Mouse (Mus musculus): Measurements from ENCODE around the gene Abr.

Abr gene

GRCm38 (mm10) chr11:76450202-76450561 is 171.9 kb downstream of the Abr start:
- DNase-seq = peak; percentile 64

- DNase-seq = peak; percentile 74
These were observed 172.5 kb downstream of the Abr start for GRCm38 (mm10) chr11:76449520-76450201.

GRCm38 (mm10) chr11:76446251-76446650 is 175.9 kb downstream of the Abr start:
- DNase-seq = peak; percentile 88

- peak; percentile 70 for DNase-seq
These were observed 176.7 kb downstream of the Abr start for GRCm38 (mm10) chr11:76445459-76445858.

GRCm38 (mm10) chr11:76439666-76440065 is 182.4 kb downstream of the Abr start:
- no peak for DNase-seq

GRCm38 (mm10) chr11:76436864-76437437 is 185.2 kb downstream of the Abr start:
- DNase-seq = peak; percentile 78

- DNase-seq = no peak
These were observed 186.1 kb downstream of the Abr start for GRCm38 (mm10) chr11:76436009-76436408.

- DNase-seq = peak; percentile 81
These were observed 192.0 kb downstream of the Abr start for GRCm38 (mm10) chr11:76429966-76430631.

- no peak for DNase-seq
These were observed 192.6 kb downstream of the Abr start for GRCm38 (mm10) chr11:76429556-76429955.

GRCm38 (mm10) chr11:76429046-76429445 is 193.1 kb downstream of the Abr start:
- DNase-seq = peak; percentile 48

GRCm38 (mm10) chr11:76427781-76428180 is 194.3 kb downstream of the Abr start:
- no peak for DNase-seq

GRCm38 (mm10) chr11:76425749-76426148 is 196.4 kb downstream of the Abr start:
- no peak for DNase-seq

- DNase-seq = no peak
These were observed 201.2 kb downstream of the Abr start for GRCm38 (mm10) chr11:76420896-76421295.

- no peak for DNase-seq
These were observed 202.9 kb downstream of the Abr start for GRCm38 (mm10) chr11:76419179-76419578.

GRCm38 (mm10) chr11:76418423-76418822 is 203.7 kb downstream of the Abr start:
- DNase-seq = no peak

- peak; percentile 62 for DNase-seq
These were observed 206.1 kb downstream of the Abr start for GRCm38 (mm10) chr11:76415985-76416384.

GRCm38 (mm10) chr11:76415001-76415400 is 207.1 kb downstream of the Abr start:
- no peak for DNase-seq

- DNase-seq = no peak
These were observed 208.9 kb downstream of the Abr start for GRCm38 (mm10) chr11:76413202-76413601.

- DNase-seq = peak; percentile 76
These were observed 211.3 kb downstream of the Abr start for GRCm38 (mm10) chr11:76410826-76411225.

- DNase-seq = peak; percentile 97
These were observed 215.2 kb downstream of the Abr start, which contains the start of gene Timm22 for GRCm38 (mm10) chr11:76406702-76407583. Gene Timm22, plus strand, starts transcription at chr11:76406952.

- no peak for DNase-seq
These were observed 216.4 kb downstream of the Abr start for GRCm38 (mm10) chr11:76405626-76406264.

- DNase-seq = no peak
These were observed 217.0 kb downstream of the Abr start for GRCm38 (mm10) chr11:76405113-76405512.

GRCm38 (mm10) chr11:76401398-76401797 is 220.7 kb downstream of the Abr start:
- DNase-seq = no peak

Measured in embryo, embryonic 11 days (tissue).